Mouse (Mus musculus) heart, embryonic 15.5 days (tissue): ENCODE results near the gene Ikzf1. TPM values are rescaled to one million over a fixed set of nuclear protein-coding genes. Genes with fewer than 3 reads are reported as not detected.

ENCODE experiments used
- ATAC-seq: fragments of 200-750 bp; cut with Nextera tagmentation; replicated peaks from 2 replicates; pipeline ENCODE4 v1.8.0; 2017; ENCODE audit warnings: low read depth, moderate TSS enrichment; ENCODE audit not compliant: insufficient number of reproducible peaks, insufficient read depth, low FRiP score
- H3K27ac ChIP-seq: fragments of 300-500 bp; sonication (generic); 2 replicates; pipeline ENCODE4 v1.5.1; 2015; ENCODE audit warnings: mild to moderate bottlenecking, inconsistent platforms
- H3K27me3 ChIP-seq: fragments of 300-500 bp; sonication (generic); 2 replicates; pipeline ENCODE4 v1.6.1; 2015; ENCODE audit warnings: inconsistent platforms
- H3K36me3 ChIP-seq: fragments of 300-500 bp; sonication (generic); 2 replicates; pipeline ENCODE4 v1.6.1; 2015; ENCODE audit warnings: mild to moderate bottlenecking, inconsistent platforms
- H3K4me1 ChIP-seq: fragments of 300-500 bp; sonication (generic); replicated peaks from 2 replicates; pipeline ENCODE4 v1.6.1; 2015; ENCODE audit warnings: inconsistent platforms
- H3K4me2 ChIP-seq: fragments of 300-500 bp; sonication (generic); 2 replicates; pipeline ENCODE4 v1.6.1; 2015; ENCODE audit warnings: inconsistent platforms, mild to moderate bottlenecking, moderate library complexity
- H3K4me3 ChIP-seq: fragments of 300-500 bp; sonication (generic); 2 replicates; pipeline ENCODE4 v1.5.1; 2015; ENCODE audit warnings: mild to moderate bottlenecking, inconsistent platforms
- H3K9ac ChIP-seq: fragments of 300-500 bp; sonication (generic); 2 replicates; pipeline ENCODE4 v1.6.1; 2015; ENCODE audit warnings: mild to moderate bottlenecking, inconsistent platforms
- H3K9me3 ChIP-seq: fragments of 300-500 bp; sonication (generic); replicated peaks from 2 replicates; pipeline ENCODE4 v1.6.1; 2016; ENCODE audit warnings: inconsistent platforms
- WGBS: fragments of 180-500 bp; shearing (Covaris S2); methylation state at CpG from one replicate; pipeline ENCODE4 v1.1.7; 2015; ENCODE audit warnings: mixed read lengths; 5-methylcytosine and 5-hydroxymethylcytosine counted together
- polyA plus RNA-seq: library from polyadenylated mRNA; unstranded; fragments of >200 nt; fragmentation: Nextera tagmentation; extraction: Ambion mirVana; gene quantifications from 2 replicates; pipeline ENCODE4 v1.2.1, GENCODE M21; 2015

The Ikzf1 gene
- polyA plus RNA-seq, 1 experiment from 2014 or later, result 1.2 TPM

- H3K4me3 ChIP-seq, result no peak overlapping the region
- H3K27ac ChIP-seq, result no peak overlapping the region
- no peaks in the 10 kb centered on the region for H3K4me1 ChIP-seq
- no peak for ATAC-seq
- H3K9me3 ChIP-seq, result no peaks in the 10 kb centered on the region
- H3K36me3 ChIP-seq, result no peaks in the 10 kb centered on the region
- H3K27me3 ChIP-seq, result no peaks in the 10 kb centered on the region
- H3K9ac ChIP-seq, result no peak overlapping the region
- H3K4me2 ChIP-seq, result no peak overlapping the region
- 79% methylated on average over 9 of the region's 9 CpGs for WGBS
Measured at GRCm38 (mm10) chr11:11676068-11676741, 8.6 kb upstream of the Ikzf1 start.

GRCm38 (mm10) chr11:11677165-11677564, 7.6 kb upstream of the Ikzf1 start:
- Histone ChIP-seq H3K4me1 (no peaks in the 10 kb centered on the region), H3K36me3 (no peaks in the 10 kb centered on the region), H3K4me2 (no peak overlapping the region), H3K27ac (no peak overlapping the region), H3K9me3 (no peaks in the 10 kb centered on the region), H3K27me3 (no peaks in the 10 kb centered on the region), H3K4me3 (no peak overlapping the region), H3K9ac (no peak overlapping the region)
- ATAC-seq, result no peak
- 77% methylated on average over 7 of the region's 7 CpGs for WGBS

GRCm38 (mm10) chr11:11678972-11679371, 5.8 kb upstream of the Ikzf1 start:
- no peak overlapping the region for H3K4me2 ChIP-seq
- no peaks in the 10 kb centered on the region for H3K4me1 ChIP-seq
- ATAC-seq, result no peak
- no peak overlapping the region for H3K27ac ChIP-seq
- no peaks in the 10 kb centered on the region for H3K36me3 ChIP-seq
- no peaks in the 10 kb centered on the region for H3K9me3 ChIP-seq
- H3K27me3 ChIP-seq, result peaks cover 14% of the 10 kb centered on the region
- 52% methylated on average over 6 of the region's 6 CpGs for WGBS
- H3K9ac ChIP-seq, result no peak overlapping the region
- no peak overlapping the region for H3K4me3 ChIP-seq

GRCm38 (mm10) chr11:11684056-11684929, 510 bp upstream of the Ikzf1 start:
- WGBS, result 60% methylated on average over 9 of the region's 9 CpGs
- no peaks in the 10 kb centered on the region for H3K36me3 ChIP-seq
- H3K9ac ChIP-seq, result no peak overlapping the region
- H3K4me3 ChIP-seq, result no peak overlapping the region
- ATAC-seq, result no peak
- no peaks in the 10 kb centered on the region for H3K9me3 ChIP-seq
- peaks cover 54% of the 10 kb centered on the region for H3K27me3 ChIP-seq
- H3K27ac ChIP-seq, result no peak overlapping the region
- H3K4me2 ChIP-seq, result peak overlapping the region; percentile 99
- H3K4me1 ChIP-seq, result peaks cover 14% of the 10 kb centered on the region

GRCm38 (mm10) chr11:11685853-11686395, 1.1 kb downstream of the Ikzf1 start:
- H3K27me3 ChIP-seq, result peaks cover 54% of the 10 kb centered on the region
- peaks cover 14% of the 10 kb centered on the region for H3K4me1 ChIP-seq
- peak; percentile 70 for ATAC-seq
- 0 out of 2 replicates have a peak overlapping the region, but pooled peaks have one; percentile 25 for H3K27ac ChIP-seq
- peak overlapping the region; percentile 65 for H3K9ac ChIP-seq
- WGBS, result under 1% methylated on average over 66 of the region's 66 CpGs
- peak overlapping the region; percentile 76 for H3K4me3 ChIP-seq
- H3K36me3 ChIP-seq, result no peaks in the 10 kb centered on the region
- peak overlapping the region; percentile 99 for H3K4me2 ChIP-seq
- no peaks in the 10 kb centered on the region for H3K9me3 ChIP-seq

- peaks cover 54% of the 10 kb centered on the region for H3K27me3 ChIP-seq
- no peak for ATAC-seq
- H3K4me3 ChIP-seq, result peak overlapping the region; percentile 76
- H3K4me2 ChIP-seq, result peak overlapping the region; percentile 99
- no peaks in the 10 kb centered on the region for H3K36me3 ChIP-seq
- H3K27ac ChIP-seq, result no peak overlapping the region
- H3K9ac ChIP-seq, result peak overlapping the region; percentile 65
- peaks cover 14% of the 10 kb centered on the region for H3K4me1 ChIP-seq
- no peaks in the 10 kb centered on the region for H3K9me3 ChIP-seq
- 11% methylated on average over 16 of the region's 16 CpGs for WGBS
Measured at GRCm38 (mm10) chr11:11686569-11687051, 1.8 kb downstream of the Ikzf1 start.

- no peak overlapping the region for H3K9ac ChIP-seq
- no peaks in the 10 kb centered on the region for H3K36me3 ChIP-seq
- peaks cover 14% of the 10 kb centered on the region for H3K4me1 ChIP-seq
- H3K4me3 ChIP-seq, result peak overlapping the region; percentile 7; the same call in 1 of the 2 replicates
- no peak for ATAC-seq
- H3K9me3 ChIP-seq, result no peaks in the 10 kb centered on the region
- no peak overlapping the region for H3K4me2 ChIP-seq
- peaks cover 50% of the 10 kb centered on the region for H3K27me3 ChIP-seq
- H3K27ac ChIP-seq, result no peak overlapping the region
- WGBS, result 85% methylated on average over 8 of the region's 8 CpGs
Measured at GRCm38 (mm10) chr11:11687551-11688185, 2.9 kb downstream of the Ikzf1 start.

- H3K27me3 ChIP-seq, result peaks cover 41% of the 10 kb centered on the region
- H3K9ac ChIP-seq, result no peak overlapping the region
- no peak overlapping the region for H3K4me3 ChIP-seq
- H3K4me1 ChIP-seq, result peaks cover 14% of the 10 kb centered on the region
- no peak overlapping the region for H3K27ac ChIP-seq
- no peak for ATAC-seq
- H3K4me2 ChIP-seq, result no peak overlapping the region; the same call in 1 of the 2 replicates
- no peaks in the 10 kb centered on the region for H3K36me3 ChIP-seq
- no peaks in the 10 kb centered on the region for H3K9me3 ChIP-seq
- WGBS, result 67% methylated on average over 6 of the region's 6 CpGs
Measured at GRCm38 (mm10) chr11:11688766-11689330, 4.0 kb downstream of the Ikzf1 start.

- H3K27ac ChIP-seq, result no peak overlapping the region
- H3K4me3 ChIP-seq, result peak overlapping the region; percentile 8; the same call in 1 of the 2 replicates
- no peaks in the 10 kb centered on the region for H3K9me3 ChIP-seq
- ATAC-seq, result no peak
- no peak overlapping the region for H3K4me2 ChIP-seq
- no peaks in the 10 kb centered on the region for H3K36me3 ChIP-seq
- H3K27me3 ChIP-seq, result peaks cover 33% of the 10 kb centered on the region
- H3K4me1 ChIP-seq, result peaks cover 14% of the 10 kb centered on the region
- no peak overlapping the region for H3K9ac ChIP-seq
Measured at GRCm38 (mm10) chr11:11689701-11690058, 4.9 kb downstream of the Ikzf1 start.

- H3K4me3 ChIP-seq, result peak overlapping the region; percentile 8; the same call in 1 of the 2 replicates
- peaks cover 27% of the 10 kb centered on the region for H3K27me3 ChIP-seq
- no peak overlapping the region for H3K9ac ChIP-seq
- WGBS, result 63% methylated on average over 11 of the region's 11 CpGs
- no peak for ATAC-seq
- H3K9me3 ChIP-seq, result no peaks in the 10 kb centered on the region
- peak overlapping the region; percentile 5; the same call in 1 of the 2 replicates for H3K27ac ChIP-seq
- peaks cover 12% of the 10 kb centered on the region for H3K4me1 ChIP-seq
- no peak overlapping the region for H3K4me2 ChIP-seq
- H3K36me3 ChIP-seq, result no peaks in the 10 kb centered on the region
Measured at GRCm38 (mm10) chr11:11690059-11690844, 5.4 kb downstream of the Ikzf1 start.
